Mouse (Mus musculus): Measurements from ENCODE around the gene Fnbp1. TPM values are rescaled to one million over a fixed set of nuclear protein-coding genes. Genes with fewer than 3 reads are reported as not detected.

Gene Fnbp1
- polyA plus RNA-seq, 1 experiment from 2014 or later: 17.3 TPM

DNA sequence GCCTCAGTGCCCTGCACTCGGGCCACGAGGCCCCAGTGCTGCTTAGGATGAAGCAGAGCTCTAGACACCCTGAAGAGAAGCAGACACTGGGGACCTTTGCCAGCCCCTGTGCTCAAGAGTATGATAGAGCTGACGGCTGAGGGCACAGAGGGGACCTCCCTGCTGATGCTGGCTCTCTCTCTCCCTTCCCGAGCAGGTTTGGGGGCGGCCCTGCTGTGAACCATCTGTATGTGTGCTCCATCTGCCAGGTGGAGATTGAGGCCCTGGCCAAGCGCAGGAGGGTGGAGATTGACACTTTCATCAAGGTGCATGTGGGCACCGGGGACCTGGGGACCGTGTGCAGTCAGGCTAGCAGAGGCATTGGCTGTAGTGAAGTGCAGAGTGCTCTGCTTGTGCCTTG, 123.3 kb downstream of the Fnbp1 start:
- Histone ChIP-seq H3K4me1 (replicated peaks; ENCODE audit: control insufficient read depth, insufficient read depth, low read length) (no peaks in the 10 kb centered on the region), H3K27me3 (ENCODE audit: control insufficient read depth, insufficient read depth, low read length) (no peaks in the 10 kb centered on the region), H3K4me2 (ENCODE audit: low read depth, low read length, severe bottlenecking) (no peak overlapping the region), H3K36me3 (ENCODE audit: control insufficient read depth, insufficient read depth, low read length) (no peaks in the 10 kb centered on the region; the same call in 1 of the 2 replicates), H3K9ac (ENCODE audit: low read length) (no peak overlapping the region), H3K4me3 (ENCODE audit: low read depth, low read length) (no peak overlapping the region), H3K27ac (ENCODE audit: low read depth, low read length) (no peak overlapping the region), H3K9me3 (ENCODE audit: control insufficient read depth, low read length) (no peaks in the 10 kb centered on the region)
- ATAC-seq (replicated peaks; ENCODE audit: low FRiP score) (no peak), DNase-seq (ENCODE audit: low spot score) (no peak)
- 84% methylated on average over 8 of the region's 8 CpGs for WGBS

DNA sequence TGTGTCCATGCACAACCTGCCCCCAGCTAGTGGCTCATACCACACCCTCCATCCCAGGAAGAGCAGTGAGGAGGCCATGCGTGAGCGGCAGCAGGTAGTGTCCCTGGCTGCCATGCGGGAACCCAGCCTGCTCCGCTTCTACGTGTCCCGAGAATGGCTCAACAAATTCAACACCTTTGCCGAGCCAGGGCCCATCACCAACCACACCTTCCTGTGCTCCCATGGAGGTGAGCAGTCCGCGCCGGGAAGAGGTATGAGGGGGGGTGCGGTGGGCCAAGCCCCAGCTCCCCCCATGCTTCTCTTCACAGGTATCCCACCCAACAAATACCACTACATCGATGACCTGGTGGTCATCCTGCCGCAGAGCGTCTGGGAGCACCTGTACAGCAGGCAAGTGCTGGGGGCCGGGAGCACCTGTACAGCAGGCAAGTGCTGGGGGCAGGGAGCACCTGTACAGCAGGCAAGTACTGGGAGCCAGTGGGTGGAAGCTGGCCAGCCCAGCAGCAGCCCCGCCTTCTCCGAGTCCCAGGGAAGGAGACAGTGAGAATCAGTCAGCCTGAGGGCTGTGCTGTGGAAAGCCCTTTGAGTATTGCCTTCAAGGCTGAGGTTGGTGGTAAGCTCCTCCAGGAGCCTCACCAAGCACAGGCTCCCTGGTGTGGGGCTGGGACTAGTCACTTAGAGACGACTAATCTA, 124.0 kb downstream of the Fnbp1 start:
- no peak overlapping the region for H3K27ac ChIP-seq (ENCODE audit: low read depth, low read length)
- H3K9me3 ChIP-seq (ENCODE audit: control insufficient read depth, low read length): no peaks in the 10 kb centered on the region
- H3K4me1 ChIP-seq (replicated peaks; ENCODE audit: control insufficient read depth, insufficient read depth, low read length): no peaks in the 10 kb centered on the region
- no peak overlapping the region for H3K4me3 ChIP-seq (ENCODE audit: low read depth, low read length)
- DNase-seq (ENCODE audit: low spot score) (no peak), ATAC-seq (replicated peaks; ENCODE audit: low FRiP score) (no peak)
- H3K9ac ChIP-seq (ENCODE audit: low read length): no peak overlapping the region
- no peak overlapping the region for H3K4me2 ChIP-seq (ENCODE audit: low read depth, low read length, severe bottlenecking)
- no peaks in the 10 kb centered on the region; the same call in 1 of the 2 replicates for H3K36me3 ChIP-seq (ENCODE audit: control insufficient read depth, insufficient read depth, low read length)
- H3K27me3 ChIP-seq (ENCODE audit: control insufficient read depth, insufficient read depth, low read length): no peaks in the 10 kb centered on the region
- 92% methylated on average over 18 of the region's 18 CpGs for WGBS

DNA sequence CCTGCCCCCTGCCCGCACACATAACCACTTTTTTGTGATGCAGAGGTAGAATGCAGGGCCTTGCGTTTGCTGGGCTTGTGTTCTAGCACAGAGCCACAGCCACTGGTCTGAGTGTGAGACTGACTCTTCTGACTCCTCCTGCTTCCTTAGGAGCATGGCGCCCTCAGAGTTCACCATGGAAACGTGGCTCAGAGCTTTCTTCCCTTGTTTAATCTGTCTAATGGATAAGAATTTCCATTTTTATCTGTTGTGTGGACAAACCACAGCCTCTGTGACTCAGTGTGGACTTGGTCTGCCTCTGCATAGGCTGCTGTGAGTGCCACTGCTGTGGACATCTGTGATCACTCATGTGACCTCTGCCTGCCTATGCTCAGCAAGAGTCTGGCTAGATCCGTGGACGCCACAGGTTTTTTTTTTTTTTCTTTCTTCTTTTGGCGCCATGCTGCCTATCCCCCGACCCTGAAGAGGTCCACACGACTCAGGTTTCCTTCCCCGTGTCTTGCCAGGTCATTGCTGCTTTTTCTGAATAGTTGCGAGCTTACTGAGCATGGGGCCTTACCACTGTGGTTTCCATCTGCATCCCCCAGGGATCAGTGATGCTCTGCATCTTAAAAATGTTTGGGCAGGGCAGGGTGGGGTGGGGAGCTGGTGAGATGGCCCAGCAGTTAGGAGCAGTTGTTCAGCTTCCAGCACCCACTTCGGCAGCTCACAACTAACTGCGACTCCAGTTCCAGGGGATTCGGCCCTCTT, 128.3 kb downstream of the Fnbp1 start:
- no peaks in the 10 kb centered on the region for H3K36me3 ChIP-seq (ENCODE audit: control insufficient read depth, insufficient read depth, low read length)
- WGBS: 81% methylated on average over 14 of the region's 14 CpGs
- no peak overlapping the region for H3K4me3 ChIP-seq (ENCODE audit: low read depth, low read length)
- H3K4me1 ChIP-seq (replicated peaks; ENCODE audit: control insufficient read depth, insufficient read depth, low read length): no peaks in the 10 kb centered on the region
- H3K27me3 ChIP-seq (ENCODE audit: control insufficient read depth, insufficient read depth, low read length): no peaks in the 10 kb centered on the region
- H3K27ac ChIP-seq (ENCODE audit: low read depth, low read length): no peak overlapping the region
- ATAC-seq (replicated peaks; ENCODE audit: low FRiP score): no peak
- H3K9ac ChIP-seq (ENCODE audit: low read length): no peak overlapping the region
- H3K9me3 ChIP-seq (ENCODE audit: control insufficient read depth, low read length): no peaks in the 10 kb centered on the region
- H3K4me2 ChIP-seq (ENCODE audit: low read depth, low read length, severe bottlenecking): no peak overlapping the region
- no peak for DNase-seq (ENCODE audit: low spot score)

DNA sequence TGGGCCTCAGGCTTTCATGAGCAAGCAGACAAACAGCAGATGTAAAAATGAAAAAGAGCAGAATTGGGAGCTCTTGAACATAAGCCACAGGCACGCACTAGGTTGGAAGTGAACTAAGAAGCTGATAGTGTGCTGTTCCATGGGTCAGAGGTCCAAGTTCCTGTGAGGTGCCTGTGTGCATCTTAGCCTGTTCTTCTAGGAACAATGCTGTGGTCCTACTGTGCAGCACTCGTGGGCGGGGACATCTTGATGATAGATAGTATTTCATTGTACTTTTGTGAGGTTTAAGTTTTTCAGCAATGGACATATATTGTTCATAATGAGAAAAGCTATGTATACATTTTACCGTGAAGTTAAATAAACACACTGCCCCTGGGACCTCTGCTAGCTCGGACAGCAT, 134.6 kb downstream of the Fnbp1 start:
- no peak overlapping the region for H3K4me3 ChIP-seq (ENCODE audit: low read depth, low read length)
- H3K27ac ChIP-seq (ENCODE audit: low read depth, low read length): no peak overlapping the region
- no peak overlapping the region for H3K9ac ChIP-seq (ENCODE audit: low read length)
- 93% methylated on average over 5 of the region's 5 CpGs for WGBS
- H3K36me3 ChIP-seq (ENCODE audit: control insufficient read depth, insufficient read depth, low read length): no peaks in the 10 kb centered on the region
- no peaks in the 10 kb centered on the region for H3K4me1 ChIP-seq (replicated peaks; ENCODE audit: control insufficient read depth, insufficient read depth, low read length)
- no peaks in the 10 kb centered on the region for H3K9me3 ChIP-seq (ENCODE audit: control insufficient read depth, low read length)
- DNase-seq (ENCODE audit: low spot score) (no peak), ATAC-seq (replicated peaks; ENCODE audit: low FRiP score) (no peak)
- no peaks in the 10 kb centered on the region for H3K27me3 ChIP-seq (ENCODE audit: control insufficient read depth, insufficient read depth, low read length)
- H3K4me2 ChIP-seq (ENCODE audit: low read depth, low read length, severe bottlenecking): no peak overlapping the region

DNA sequence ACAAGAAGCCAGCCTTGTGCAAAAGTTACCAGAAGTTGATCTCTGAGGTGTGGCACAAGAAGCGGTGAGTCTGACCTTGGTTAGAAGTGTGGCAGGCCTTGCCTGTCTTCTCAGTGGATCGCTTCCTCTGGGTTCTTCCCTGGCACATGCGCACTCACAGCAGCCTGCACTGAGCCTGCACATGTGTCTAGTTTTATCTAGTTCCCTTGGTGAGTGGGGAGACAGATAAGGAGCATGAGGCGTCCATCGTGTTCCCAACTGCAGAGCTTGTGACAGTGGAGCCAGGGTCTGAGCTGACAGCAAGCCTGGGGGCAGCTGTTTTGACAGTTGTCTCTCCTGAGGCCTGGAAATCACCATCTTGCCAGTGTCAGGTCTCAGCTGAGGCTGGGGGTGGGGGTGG, 135.4 kb downstream of the Fnbp1 start:
- Histone ChIP-seq H3K4me2 (ENCODE audit: low read depth, low read length, severe bottlenecking) (no peak overlapping the region), H3K27me3 (ENCODE audit: control insufficient read depth, insufficient read depth, low read length) (no peaks in the 10 kb centered on the region), H3K27ac (ENCODE audit: low read depth, low read length) (no peak overlapping the region), H3K9ac (ENCODE audit: low read length) (no peak overlapping the region), H3K4me1 (replicated peaks; ENCODE audit: control insufficient read depth, insufficient read depth, low read length) (no peaks in the 10 kb centered on the region), H3K4me3 (ENCODE audit: low read depth, low read length) (no peak overlapping the region), H3K9me3 (ENCODE audit: control insufficient read depth, low read length) (no peaks in the 10 kb centered on the region), H3K36me3 (ENCODE audit: control insufficient read depth, insufficient read depth, low read length) (no peaks in the 10 kb centered on the region)
- 95% methylated on average over 5 of the region's 5 CpGs for WGBS
- DNase-seq (ENCODE audit: low spot score) (no peak), ATAC-seq (replicated peaks; ENCODE audit: low FRiP score) (no peak)

DNA sequence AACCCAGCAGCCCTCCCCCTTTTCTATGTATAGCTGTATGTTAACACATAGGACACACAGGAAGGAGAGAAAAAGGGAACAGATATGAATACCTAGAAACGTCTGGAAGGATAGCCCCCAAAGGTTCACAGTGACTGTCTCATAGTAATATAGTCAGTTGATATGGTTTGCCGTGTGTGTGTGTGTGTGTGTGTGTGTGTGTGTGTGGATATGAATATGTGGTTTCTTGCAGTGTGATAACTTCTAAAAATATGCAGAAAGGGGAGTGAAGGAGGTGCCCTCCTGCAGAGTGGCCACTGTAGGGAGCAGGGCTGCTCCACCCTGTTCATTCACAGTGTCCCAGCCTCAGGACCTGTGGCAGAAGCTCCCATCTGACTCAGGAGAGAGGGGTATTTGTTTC, 136.4 kb downstream of the Fnbp1 start:
- no peaks in the 10 kb centered on the region for H3K27me3 ChIP-seq (ENCODE audit: control insufficient read depth, insufficient read depth, low read length)
- 82% methylated on average over 2 of the region's 2 CpGs for WGBS
- H3K27ac ChIP-seq (ENCODE audit: low read depth, low read length): no peak overlapping the region
- H3K9me3 ChIP-seq (ENCODE audit: control insufficient read depth, low read length): no peaks in the 10 kb centered on the region
- DNase-seq (ENCODE audit: low spot score) (no peak), ATAC-seq (replicated peaks; ENCODE audit: low FRiP score) (no peak)
- no peak overlapping the region for H3K9ac ChIP-seq (ENCODE audit: low read length)
- H3K4me3 ChIP-seq (ENCODE audit: low read depth, low read length): no peak overlapping the region
- no peaks in the 10 kb centered on the region for H3K36me3 ChIP-seq (ENCODE audit: control insufficient read depth, insufficient read depth, low read length)
- H3K4me2 ChIP-seq (ENCODE audit: low read depth, low read length, severe bottlenecking): no peak overlapping the region
- H3K4me1 ChIP-seq (replicated peaks; ENCODE audit: control insufficient read depth, insufficient read depth, low read length): no peaks in the 10 kb centered on the region

DNA sequence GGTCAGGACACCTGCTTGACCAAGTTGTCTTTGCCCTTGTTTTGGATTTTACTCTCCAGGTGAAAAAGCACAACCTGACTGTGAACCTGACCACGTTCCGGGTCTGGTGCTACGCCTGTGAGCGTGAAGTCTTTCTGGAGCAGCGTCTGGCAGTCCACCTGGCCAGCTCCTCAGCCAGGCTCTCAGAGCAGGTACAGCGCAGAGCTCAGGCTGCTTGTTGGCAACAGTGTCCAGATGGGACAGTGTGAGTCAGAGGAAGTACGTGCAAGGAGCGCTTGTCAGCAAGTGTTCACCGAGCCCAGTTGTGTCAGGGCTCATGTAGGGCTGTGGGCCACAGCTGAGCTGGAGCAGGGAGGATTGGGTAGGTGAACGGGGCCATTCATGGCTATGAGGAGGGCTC, 139.0 kb downstream of the Fnbp1 start:
- Histone ChIP-seq H3K4me3 (ENCODE audit: low read depth, low read length) (no peak overlapping the region), H3K36me3 (ENCODE audit: control insufficient read depth, insufficient read depth, low read length) (no peaks in the 10 kb centered on the region), H3K27me3 (ENCODE audit: control insufficient read depth, insufficient read depth, low read length) (no peaks in the 10 kb centered on the region), H3K9ac (ENCODE audit: low read length) (no peak overlapping the region), H3K4me2 (ENCODE audit: low read depth, low read length, severe bottlenecking) (no peak overlapping the region), H3K4me1 (replicated peaks; ENCODE audit: control insufficient read depth, insufficient read depth, low read length) (no peaks in the 10 kb centered on the region), H3K9me3 (ENCODE audit: control insufficient read depth, low read length) (no peaks in the 10 kb centered on the region), H3K27ac (ENCODE audit: low read depth, low read length) (no peak overlapping the region)
- 96% methylated on average over 10 of the region's 10 CpGs for WGBS
- ATAC-seq (replicated peaks; ENCODE audit: low FRiP score) (no peak), DNase-seq (ENCODE audit: low spot score) (no peak)

DNA sequence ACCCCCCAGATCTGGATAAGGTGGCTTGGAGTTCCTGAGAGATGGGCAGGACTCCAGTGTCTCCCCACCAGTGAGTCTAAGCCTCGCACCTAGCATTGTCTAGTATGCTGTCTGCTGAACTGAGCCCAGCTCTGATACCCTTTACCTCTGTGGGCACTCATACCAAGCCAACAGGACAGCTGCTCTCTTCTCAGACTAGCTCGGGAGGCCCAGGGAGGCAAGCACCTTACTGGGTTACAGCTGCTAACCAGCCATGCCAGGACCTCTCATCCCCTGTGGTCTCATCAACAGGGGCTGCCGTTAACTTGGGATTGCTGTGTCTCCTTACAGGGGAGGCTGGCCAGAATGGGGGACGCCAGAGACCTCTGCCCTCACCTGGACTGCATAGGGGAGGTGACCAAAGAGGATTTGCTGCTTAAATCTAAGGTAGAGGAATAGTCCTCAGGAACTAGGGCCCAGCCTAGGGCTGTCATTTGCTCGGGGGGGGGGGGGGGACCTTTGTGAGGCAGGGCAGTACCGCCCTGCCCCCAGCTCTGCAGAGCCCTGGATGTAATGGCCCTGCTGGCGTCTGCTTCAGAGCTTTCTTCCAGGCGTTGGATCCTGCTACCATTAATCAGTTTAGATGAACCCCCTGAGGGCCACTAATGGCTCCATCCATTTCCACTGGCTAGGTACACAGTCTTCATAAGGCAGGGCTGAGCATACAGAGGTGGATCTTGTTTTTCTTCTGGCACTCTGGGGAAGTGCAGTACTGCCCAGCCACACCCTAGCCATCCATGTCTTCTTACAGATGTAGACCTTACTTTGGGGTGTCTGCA, 143.2 kb downstream of the Fnbp1 start:
- no peak overlapping the region for H3K4me2 ChIP-seq (ENCODE audit: low read depth, low read length, severe bottlenecking)
- no peak overlapping the region for H3K4me3 ChIP-seq (ENCODE audit: low read depth, low read length)
- H3K36me3 ChIP-seq (ENCODE audit: control insufficient read depth, insufficient read depth, low read length): no peaks in the 10 kb centered on the region
- no peaks in the 10 kb centered on the region for H3K9me3 ChIP-seq (ENCODE audit: control insufficient read depth, low read length)
- H3K4me1 ChIP-seq (replicated peaks; ENCODE audit: control insufficient read depth, insufficient read depth, low read length): no peaks in the 10 kb centered on the region
- ATAC-seq (replicated peaks; ENCODE audit: low FRiP score): no peak
- DNase-seq (ENCODE audit: low spot score): no peak
- H3K27ac ChIP-seq (ENCODE audit: low read depth, low read length): no peak overlapping the region
- H3K9ac ChIP-seq (ENCODE audit: low read length): no peak overlapping the region
- WGBS: 72% methylated on average over 8 of the region's 8 CpGs
- no peaks in the 10 kb centered on the region for H3K27me3 ChIP-seq (ENCODE audit: control insufficient read depth, insufficient read depth, low read length)

Data from forebrain, embryonic 11.5 days (tissue).